Comparison of ENCODE assay signal across 8 mouse cellular contexts in genomic region chr7:41633221-41633984, GRCm38 (mm10). TPM values are rescaled to one million over a fixed set of nuclear protein-coding genes. Genes with fewer than 3 reads are reported as not detected.
A peak's percentile ranks its signal among the peaks of the same experiment; 100 is the strongest.
DNase-seq lines count a peak whose midpoint lies in the region; ATAC-seq lines count a peak whose summit lies in the region.

No protein-coding gene starts in this region.

- DNase-seq in WW6 (ENCODE audit: low read depth, low spot score) = peak; percentile 80
- DNase-seq in cerebellum, postnatal 4 days (ENCODE audit: low spot score in 2 of 2) = peak; percentile 69 to 92
- peak; percentile 92 for DNase-seq in gastrocnemius, adult 18-20 months (ENCODE audit: low spot score)
- DNase-seq in left cerebral cortex, adult 18-20 months (ENCODE audit: low spot score in 2 of 2) = peak; percentile 84 to 90
- DNase-seq in right cerebral cortex, adult 18-20 months = peak; percentile 94
- peak; percentile 56 for DNase-seq in urinary bladder, postnatal 10 days (ENCODE audit: low spot score)

- H3K27ac ChIP-seq in hindbrain, embryonic 16.5 days (ENCODE audit: low read depth, low read length) = peak overlapping the region; percentile 99
- H3K27ac ChIP-seq in macrophage = peak overlapping the region; percentile 79

- no peaks in the 10 kb centered on the region for H3K27me3 ChIP-seq in hindbrain, embryonic 16.5 days (replicated peaks; ENCODE audit: control insufficient read depth, insufficient read depth, low read length)

- H3K79me2 ChIP-seq in macrophage (ENCODE audit: inconsistent target) = no peaks in the 10 kb centered on the region; the same call in 1 of the 2 replicates

- H3K4me2 ChIP-seq in hindbrain, embryonic 16.5 days (ENCODE audit: low read length) = peak overlapping the region; percentile 94

- peak overlapping the region; percentile 81 for H3K9ac ChIP-seq in hindbrain, embryonic 16.5 days (ENCODE audit: low read depth, low read length)

- H3K36me3 ChIP-seq in hindbrain, embryonic 16.5 days (ENCODE audit: control insufficient read depth, insufficient read depth, low read length) = peaks cover 27% of the 10 kb centered on the region
- H3K36me3 ChIP-seq in macrophage (ENCODE audit: inconsistent target) = peaks cover 5% of the 10 kb centered on the region; the same call in 1 of the 2 replicates

- under 1% methylated on average over 25 of the region's 26 CpGs for WGBS in hindbrain, embryonic 16.5 days
- WGBS in macrophage (ENCODE audit: missing documents) = under 1% methylated on average over 17 of the region's 26 CpGs

- H3K4me3 ChIP-seq in hindbrain, embryonic 16.5 days (ENCODE audit: low read length) = peak overlapping the region; percentile 68
- peak overlapping the region; percentile 72 for H3K4me3 ChIP-seq in macrophage (ENCODE audit: inconsistent target)

- ATAC-seq in hindbrain, embryonic 16.5 days = peak; percentile 97

- H3K9me3 ChIP-seq in hindbrain, embryonic 16.5 days (ENCODE audit: control insufficient read depth, low read length) = peaks cover 9% of the 10 kb centered on the region

- no peaks in the 10 kb centered on the region for H3K4me1 ChIP-seq in hindbrain, embryonic 16.5 days (ENCODE audit: control insufficient read depth, insufficient read depth, low read depth, low read length)

RNA-seq across cellular contexts. Expression of gene Zfp788, which starts 0.4 kb away (rescaled TPM):
- 10 to 100 TPM in 1 of 2 experiments, 1 to 10 TPM in 1; 9.1 to 10.8 TPM for total RNA-seq in gastrocnemius, adult 18-20 months (2021)
- polyA plus RNA-seq in hindbrain, embryonic 16.5 days (2015; fragmentation: Nextera tagmentation; extraction: Ambion mirVana) = 23.4 and 23.7 TPM in 2 replicates
- 10 to 100 TPM; 38.7 to 43.5 TPM for total RNA-seq in left cerebral cortex, adult 18-20 months (2021)
- 10 to 100 TPM in 22 of 26 experiments, 1 to 10 TPM in 4; 5.2 to 41.6 (median 28.3) TPM for total RNA-seq in macrophage (2018; cell fraction: chromatin; rRNA removed)
- 1 to 10 TPM; 1.7 to 9.9 (median 5.9) TPM for total RNA-seq in macrophage (2018; cell fraction: cytosol; rRNA removed)
- total RNA-seq in macrophage (2018; cell fraction: nucleus; rRNA removed) = 10 to 100 TPM in 21 of 26 experiments, 1 to 10 TPM in 5; 7.5 to 43.3 (median 20.0) TPM
- 5.4 to 6.9 TPM (median 6.1 TPM) in 3 replicates for polyA plus RNA-seq in macrophage (2018)

RNA-seq across cellular contexts. Expression of gene 2610021A01Rik, which starts 34.4 kb away (rescaled TPM):
- 10 to 100 TPM; 10.1 to 13.9 TPM for total RNA-seq in gastrocnemius, adult 18-20 months (2021)
- 11.7 and 13.3 TPM in 2 replicates for polyA plus RNA-seq in hindbrain, embryonic 16.5 days (2015; fragmentation: Nextera tagmentation; extraction: Ambion mirVana)
- total RNA-seq in left cerebral cortex, adult 18-20 months (2021) = 10 to 100 TPM; 32.6 to 36.0 TPM
- total RNA-seq in macrophage (2018; cell fraction: chromatin; rRNA removed) = 10 to 100 TPM in 18 of 26 experiments, 1 to 10 TPM in 8; 2.6 to 28.3 (median 11.8) TPM
- total RNA-seq in macrophage (2018; cell fraction: cytosol; rRNA removed) = 1 to 10 TPM; 2.1 to 9.9 (median 7.4) TPM
- 10 to 100 TPM in 11 of 26 experiments, 1 to 10 TPM in 15; 2.8 to 22.9 (median 8.3) TPM for total RNA-seq in macrophage (2018; cell fraction: nucleus; rRNA removed)
- polyA plus RNA-seq in macrophage (2018) = 5.8 to 7.9 TPM (median 6.3 TPM) in 3 replicates

RNA-seq across cellular contexts. Expression of gene Gm6871, which starts 59.9 kb away (rescaled TPM):
- total RNA-seq in gastrocnemius, adult 18-20 months (2021) = not detected
- not detected in 2 replicates for polyA plus RNA-seq in hindbrain, embryonic 16.5 days (2015; fragmentation: Nextera tagmentation; extraction: Ambion mirVana)
- not detected for total RNA-seq in left cerebral cortex, adult 18-20 months (2021)
- total RNA-seq in macrophage (2018; cell fraction: chromatin; rRNA removed) = not detected
- not detected for total RNA-seq in macrophage (2018; cell fraction: cytosol; rRNA removed)
- total RNA-seq in macrophage (2018; cell fraction: nucleus; rRNA removed) = not detected
- not detected in 3 replicates for polyA plus RNA-seq in macrophage (2018)

Comparison
In these comparisons a context has a peak if more than half of its experiments do, and no peak if none do; other contexts are left out.
1. Peak in every context shown above with its lines: DNase-seq, ATAC-seq, H3K4me3 ChIP-seq and H3K27ac ChIP-seq.